Mouse (Mus musculus) megakaryocyte, embryonic 14.5 days (primary cell): Measurements from ENCODE around the gene Sla2. TPM values are rescaled to one million over a fixed set of nuclear protein-coding genes. Genes with fewer than 3 reads are reported as not detected.
"Not testable (repeated sequence)": the region's sequence is repeated elsewhere in the genome, so short reads cannot be mapped to it uniquely, and the experiment has no call there.

Experiments
- H3K27me3 ChIP-seq: replicated peaks from 2 replicates; pipeline ENCODE3; 2012; ENCODE audit warnings: inconsistent platforms
- H3K36me3 ChIP-seq: replicated peaks from 2 replicates; pipeline ENCODE3; 2012; ENCODE audit warnings: low read length, inconsistent platforms, mixed read lengths
- H3K4me1 ChIP-seq: 2 replicates; pipeline ENCODE4 v1.6.1; 2012; ENCODE audit warnings: inconsistent platforms
- H3K4me3 ChIP-seq: replicated peaks from 2 replicates; pipeline ENCODE3; 2012; ENCODE audit warnings: moderate library complexity, mild to moderate bottlenecking, inconsistent platforms
- H3K9me3 ChIP-seq: 2 replicates; pipeline ENCODE4 v1.6.1; 2012; ENCODE audit warnings: inconsistent platforms
- FLI1 ChIP-seq: IDR thresholded peaks from 2 replicates; pipeline ENCODE4 v1.6.1; 2012; ENCODE audit warnings: low read length, inconsistent platforms, mixed read lengths
- GATA1 ChIP-seq: IDR thresholded peaks from 3 replicates; pipeline ENCODE4 v1.6.1; 2012; ENCODE audit warnings: mixed read lengths, low read length, inconsistent platforms, borderline replicate concordance
- polyA plus RNA-seq: library from polyadenylated mRNA; stranded (reverse); fragments of >175 nt; gene quantifications from 2 replicates; pipeline ENCODE4 v1.2.3, GENCODE M21; 2012; ENCODE audit warnings: low replicate concordance; ENCODE audit not compliant: insufficient read depth

The Sla2 gene
- polyA plus RNA-seq, 1 experiment: 86.1 TPM

DNA sequence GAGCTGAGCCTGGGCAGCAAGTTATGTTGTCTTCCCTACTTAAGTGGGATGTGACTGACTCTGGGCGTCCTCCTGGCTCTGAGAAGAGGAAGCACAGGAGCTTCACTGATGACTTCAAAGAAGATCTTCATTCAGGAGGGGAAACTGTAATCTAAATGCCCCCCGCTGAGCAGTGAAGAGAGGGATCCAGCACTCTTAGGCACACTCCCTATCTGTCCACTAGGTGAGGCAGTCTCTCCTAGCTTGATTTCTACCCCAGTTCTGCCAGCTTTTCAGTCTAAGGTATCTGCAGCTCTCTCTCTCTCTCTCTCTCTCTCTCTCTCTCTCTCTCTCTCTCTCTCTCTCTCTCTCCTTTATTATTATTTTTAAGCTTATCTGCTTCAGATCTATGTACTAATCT is 16.4 kb upstream of the Sla2 start:
- H3K4me1 ChIP-seq: peaks cover 38% of the 10 kb centered on the region
- no peaks in the 10 kb centered on the region for H3K27me3 ChIP-seq
- no peaks in the 10 kb centered on the region for H3K9me3 ChIP-seq
- no peak overlapping the region for H3K4me3 ChIP-seq
- TF ChIP-seq FLI1 (no peak), GATA1 (no peak)
- H3K36me3 ChIP-seq: no peaks in the 10 kb centered on the region

- H3K9me3 ChIP-seq, H3K27me3 ChIP-seq, H3K4me3 ChIP-seq, H3K36me3 ChIP-seq: not testable (repeated sequence)
- peaks cover 47% of the 10 kb centered on the region for H3K4me1 ChIP-seq
Observed at GRCm38 (mm10) chr2:156902411-156902810, 15.4 kb upstream of the Sla2 start.

DNA sequence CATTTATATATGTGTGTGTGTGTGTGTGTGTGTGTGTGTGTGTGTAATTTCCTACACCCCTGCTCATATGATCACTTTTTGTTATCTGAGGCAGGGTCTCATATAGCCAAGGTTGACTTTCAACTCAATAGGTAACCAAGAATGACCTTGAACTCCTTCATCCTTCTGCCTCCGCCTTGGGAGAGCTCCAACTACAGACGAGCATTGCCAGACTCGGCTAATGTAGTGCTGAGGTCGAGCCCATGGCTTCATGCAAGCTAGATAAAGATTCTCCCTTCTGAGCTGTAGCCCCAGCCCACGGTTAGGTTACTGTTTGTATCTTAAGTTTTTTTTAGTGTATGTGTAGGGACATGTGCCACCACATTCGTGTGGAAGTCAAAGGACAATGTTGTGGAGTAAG is 14.9 kb upstream of the Sla2 start:
- H3K4me1 ChIP-seq: peaks cover 46% of the 10 kb centered on the region
- no peak overlapping the region for H3K4me3 ChIP-seq
- H3K36me3 ChIP-seq: no peaks in the 10 kb centered on the region
- peaks cover 1% of the 10 kb centered on the region for H3K27me3 ChIP-seq
- no peaks in the 10 kb centered on the region for H3K9me3 ChIP-seq
- TF ChIP-seq GATA1: no peak
- no peak for TF ChIP-seq FLI1

DNA sequence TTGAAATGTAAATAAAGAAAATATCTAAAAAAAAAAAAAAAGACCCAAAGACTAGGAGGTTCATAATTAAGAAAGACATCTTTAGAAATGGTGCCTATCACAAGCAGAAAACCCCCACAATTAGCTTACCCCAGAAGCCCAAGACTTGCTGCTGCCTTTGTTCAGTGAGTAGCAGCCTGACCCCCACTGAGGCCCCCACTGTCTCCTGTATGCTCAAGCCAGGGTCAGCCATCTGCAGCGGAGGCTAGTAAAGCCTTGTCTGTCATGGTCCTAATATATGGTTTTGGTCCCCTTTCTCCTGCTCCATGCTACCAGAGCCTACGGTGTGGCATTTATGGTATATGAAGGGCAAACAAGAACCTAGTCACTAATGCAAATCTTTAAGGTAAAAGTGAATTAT is 14.4 kb upstream of the Sla2 start:
- TF ChIP-seq FLI1 (no peak), GATA1 (no peak)
- Histone ChIP-seq H3K27me3 (peaks cover 1% of the 10 kb centered on the region), H3K9me3 (no peaks in the 10 kb centered on the region), H3K4me1 (peaks cover 51% of the 10 kb centered on the region), H3K36me3 (no peaks in the 10 kb centered on the region), H3K4me3 (no peak overlapping the region)

DNA sequence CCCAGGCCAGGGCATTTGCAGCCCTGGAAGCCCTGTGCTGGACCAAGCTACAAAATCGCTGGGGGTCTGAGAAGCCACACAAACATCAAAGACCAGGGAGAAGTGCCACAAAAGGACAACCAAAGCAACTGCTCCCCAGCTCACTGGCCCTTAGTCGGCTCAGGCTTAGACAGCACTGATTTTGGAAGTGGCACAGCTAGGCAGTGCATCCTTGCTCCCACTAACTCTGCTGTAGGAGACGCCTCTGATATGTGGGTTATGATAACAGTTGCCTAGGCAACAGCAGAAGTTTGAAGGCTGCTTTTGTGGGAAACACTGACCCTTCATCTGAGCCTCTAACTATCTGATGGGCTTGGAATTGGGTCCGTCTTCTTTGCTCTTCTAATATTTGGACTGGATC is 12.2 kb upstream of the Sla2 start:
- no peaks in the 10 kb centered on the region for H3K36me3 ChIP-seq
- H3K4me3 ChIP-seq: no peak overlapping the region
- no peak for TF ChIP-seq FLI1
- no peak for TF ChIP-seq GATA1
- H3K27me3 ChIP-seq: peaks cover 1% of the 10 kb centered on the region
- H3K4me1 ChIP-seq: peaks cover 44% of the 10 kb centered on the region
- no peaks in the 10 kb centered on the region for H3K9me3 ChIP-seq

GRCm38 (mm10) chr2:156898374-156898773 is 11.4 kb upstream of the Sla2 start:
- Histone ChIP-seq H3K9me3 (no peaks in the 10 kb centered on the region), H3K4me1 (peaks cover 39% of the 10 kb centered on the region), H3K36me3 (no peaks in the 10 kb centered on the region), H3K27me3 (peaks cover 1% of the 10 kb centered on the region), H3K4me3 (no peak overlapping the region)
- TF ChIP-seq GATA1 (no peak), FLI1 (no peak)

GRCm38 (mm10) chr2:156897034-156897433 is 10.0 kb upstream of the Sla2 start:
- peaks cover 1% of the 10 kb centered on the region for H3K27me3 ChIP-seq
- no peaks in the 10 kb centered on the region for H3K9me3 ChIP-seq
- H3K4me1 ChIP-seq: peaks cover 36% of the 10 kb centered on the region
- no peak for TF ChIP-seq FLI1
- no peak for TF ChIP-seq GATA1
- no peaks in the 10 kb centered on the region for H3K36me3 ChIP-seq
- H3K4me3 ChIP-seq: no peak overlapping the region

DNA sequence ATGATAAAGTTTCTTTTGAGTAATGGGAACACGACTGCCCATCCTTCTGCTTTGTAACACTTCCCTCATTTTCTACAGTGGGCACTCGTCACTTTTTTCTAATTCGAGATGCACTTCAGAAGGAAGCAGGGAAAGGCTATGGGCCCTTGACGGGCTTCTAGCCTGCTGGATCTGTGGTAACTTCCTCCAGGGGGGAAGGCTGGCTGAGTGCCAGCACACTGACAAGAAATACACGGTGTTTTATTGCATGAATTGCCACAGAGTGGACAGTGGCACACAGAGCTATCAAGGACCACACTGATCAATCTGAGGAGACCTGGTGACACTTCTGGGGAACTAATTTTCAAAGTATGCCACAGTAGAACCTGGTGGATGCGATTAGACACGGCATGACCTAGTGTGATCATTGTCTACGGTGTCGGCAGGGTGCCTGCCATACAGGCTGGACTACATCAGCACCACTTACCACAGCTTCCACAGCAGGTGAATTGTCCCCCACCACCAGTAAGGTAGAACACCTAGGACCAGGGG is 9.5 kb upstream of the Sla2 start:
- Histone ChIP-seq H3K9me3 (no peaks in the 10 kb centered on the region), H3K36me3 (no peaks in the 10 kb centered on the region), H3K4me3 (no peak overlapping the region), H3K27me3 (peaks cover 1% of the 10 kb centered on the region), H3K4me1 (peaks cover 36% of the 10 kb centered on the region)
- TF ChIP-seq GATA1: no peak
- no peak for TF ChIP-seq FLI1

DNA sequence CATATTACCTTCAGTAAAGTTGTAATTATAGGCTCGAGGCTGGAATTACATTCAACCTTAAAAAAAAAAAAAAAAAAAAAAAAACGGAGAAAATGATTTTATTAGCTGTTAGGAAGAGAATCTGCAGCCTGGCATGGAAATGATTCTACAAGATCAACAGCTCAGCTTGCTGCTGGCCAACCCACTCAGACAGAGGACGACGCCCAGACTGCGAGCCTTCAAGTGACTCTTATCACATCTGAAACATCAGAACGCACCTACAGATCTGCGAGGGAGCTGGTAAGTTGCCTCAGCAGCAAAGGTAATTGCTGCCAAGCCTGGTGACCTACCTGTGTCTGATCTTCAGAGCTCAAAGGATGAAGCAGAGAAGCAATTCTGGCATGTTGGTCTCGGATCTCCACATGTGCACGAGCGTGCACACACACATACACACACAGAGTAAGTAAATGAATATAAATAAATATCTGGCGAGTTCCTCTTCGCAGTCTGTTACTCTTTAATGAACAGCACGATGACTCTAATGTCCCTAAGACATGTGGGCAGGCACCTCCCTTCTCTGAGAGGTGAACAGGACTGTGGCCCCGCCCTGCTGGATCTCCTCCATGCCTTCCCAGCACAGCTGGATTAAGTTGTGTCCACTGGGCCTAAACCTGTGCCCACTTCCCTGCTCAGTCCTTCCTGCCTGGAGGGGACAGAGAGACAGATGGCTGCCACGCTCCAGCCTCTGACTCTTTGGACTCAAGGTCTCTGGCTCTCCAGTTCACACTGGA is 7.7 kb upstream of the Sla2 start:
- Histone ChIP-seq H3K36me3 (no peaks in the 10 kb centered on the region), H3K4me3 (no peak overlapping the region), H3K4me1 (peaks cover 42% of the 10 kb centered on the region), H3K27me3 (peaks cover 1% of the 10 kb centered on the region), H3K9me3 (no peaks in the 10 kb centered on the region)
- no peak for TF ChIP-seq FLI1
- no peak for TF ChIP-seq GATA1

GRCm38 (mm10) chr2:156892821-156893220 is 5.8 kb upstream of the Sla2 start:
- Histone ChIP-seq H3K4me1 (peaks cover 41% of the 10 kb centered on the region), H3K9me3 (no peaks in the 10 kb centered on the region), H3K36me3 (no peaks in the 10 kb centered on the region), H3K27me3 (peaks cover 3% of the 10 kb centered on the region), H3K4me3 (no peak overlapping the region)
- TF ChIP-seq GATA1: no peak
- TF ChIP-seq FLI1: no peak

DNA sequence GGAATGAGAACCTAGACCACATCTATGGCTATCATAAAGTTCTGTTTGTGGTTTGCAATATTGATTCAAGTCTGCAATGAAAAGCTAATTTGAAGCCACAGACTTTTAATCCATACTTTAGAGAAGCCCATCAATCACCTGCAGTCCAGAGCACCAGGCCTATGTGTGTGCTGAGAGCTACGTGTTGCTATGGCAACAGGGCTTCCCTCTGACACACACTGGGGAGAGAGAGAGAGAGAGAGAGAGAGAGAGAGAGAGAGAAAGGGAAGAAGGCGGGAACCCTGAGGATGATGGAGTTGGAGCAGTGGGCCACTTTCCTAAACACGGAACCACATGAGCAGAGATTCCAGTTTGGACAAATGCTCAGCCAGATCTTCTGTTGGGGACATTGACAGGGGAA is 5.2 kb upstream of the Sla2 start:
- H3K9me3 ChIP-seq: no peaks in the 10 kb centered on the region
- peaks cover 2% of the 10 kb centered on the region for H3K27me3 ChIP-seq
- peaks cover 41% of the 10 kb centered on the region for H3K4me1 ChIP-seq
- no peak overlapping the region for H3K4me3 ChIP-seq
- TF ChIP-seq FLI1 (no peak), GATA1 (no peak)
- H3K36me3 ChIP-seq: no peaks in the 10 kb centered on the region
